Mouse (Mus musculus) liver, postnatal 0 days (tissue): Measurements from ENCODE around the gene Shtn1.

Source experiments
- CTCF ChIP-seq: sonication (generic); IDR thresholded peaks from 2 replicates; pipeline ENCODE4 v1.5.1; 2016; ENCODE audit warnings: antibody characterized with exemption, low read depth
- EP300 ChIP-seq: IDR thresholded peaks from 2 replicates; pipeline ENCODE4 v1.6.1; 2016; ENCODE audit warnings: antibody characterized with exemption, low read depth, mild to moderate bottlenecking

DNA sequence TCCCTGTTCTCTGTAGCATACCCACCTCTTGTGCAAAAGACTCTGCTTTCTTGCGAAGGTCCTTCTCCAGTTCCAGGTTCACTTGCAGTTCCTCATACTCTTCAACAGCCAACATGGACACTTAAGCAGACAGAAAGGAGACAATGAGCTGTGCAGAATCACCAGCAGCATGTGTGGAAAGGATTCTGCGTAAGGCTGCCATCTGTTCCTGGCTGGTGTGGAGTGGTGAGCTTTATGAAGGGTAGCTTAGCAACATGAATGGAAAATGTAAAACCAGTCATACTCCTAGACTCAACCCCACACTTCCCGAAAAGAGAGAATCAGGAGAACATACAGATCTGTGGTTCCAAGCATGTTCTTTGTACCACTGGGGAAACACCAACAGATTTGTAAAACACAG, 47.8 kb downstream of the Shtn1 start:
- TF ChIP-seq CTCF = no peak
- TF ChIP-seq EP300 = no peak
